Mouse (Mus musculus): Measurements from ENCODE around the gene Btg1. TPM values are rescaled to one million over a fixed set of nuclear protein-coding genes. Genes with fewer than 3 reads are reported as not detected.

The Btg1 gene
- total RNA-seq, 1 experiment from 2014 or later, result 610 TPM

- no peak for ATAC-seq (replicated peaks; ENCODE audit: insufficient number of reproducible peaks, low FRiP score, low TSS enrichment, poor library complexity, severe bottlenecking)
Observed at GRCm38 (mm10) chr10:96605856-96606255, 10.9 kb upstream of the Btg1 start.

- no peak for ATAC-seq (replicated peaks; ENCODE audit: insufficient number of reproducible peaks, low FRiP score, low TSS enrichment, poor library complexity, severe bottlenecking)
Observed at GRCm38 (mm10) chr10:96607617-96608185, 9.1 kb upstream of the Btg1 start.

- ATAC-seq (replicated peaks; ENCODE audit: insufficient number of reproducible peaks, low FRiP score, low TSS enrichment, poor library complexity, severe bottlenecking), result no peak
Observed at GRCm38 (mm10) chr10:96609356-96610345, 7.2 kb upstream of the Btg1 start.

- no peak for ATAC-seq (replicated peaks; ENCODE audit: insufficient number of reproducible peaks, low FRiP score, low TSS enrichment, poor library complexity, severe bottlenecking)
Observed at GRCm38 (mm10) chr10:96616001-96616708, 651 bp upstream of the Btg1 start.

GRCm38 (mm10) chr10:96617221-96617950, 580 bp downstream of the Btg1 start:
- ATAC-seq (replicated peaks; ENCODE audit: insufficient number of reproducible peaks, low FRiP score, low TSS enrichment, poor library complexity, severe bottlenecking), result no peak

GRCm38 (mm10) chr10:96617951-96618575, 1.3 kb downstream of the Btg1 start:
- peak; percentile 36 for ATAC-seq (replicated peaks; ENCODE audit: insufficient number of reproducible peaks, low FRiP score, low TSS enrichment, poor library complexity, severe bottlenecking)

- no peak for ATAC-seq (replicated peaks; ENCODE audit: insufficient number of reproducible peaks, low FRiP score, low TSS enrichment, poor library complexity, severe bottlenecking)
Observed at GRCm38 (mm10) chr10:96619951-96620889, 3.4 kb downstream of the Btg1 start.

GRCm38 (mm10) chr10:96620890-96621271, 4.1 kb downstream of the Btg1 start:
- no peak for ATAC-seq (replicated peaks; ENCODE audit: insufficient number of reproducible peaks, low FRiP score, low TSS enrichment, poor library complexity, severe bottlenecking)

- ATAC-seq (replicated peaks; ENCODE audit: insufficient number of reproducible peaks, low FRiP score, low TSS enrichment, poor library complexity, severe bottlenecking), result no peak
Observed at GRCm38 (mm10) chr10:96621361-96621945, 4.6 kb downstream of the Btg1 start.

- ATAC-seq (replicated peaks; ENCODE audit: insufficient number of reproducible peaks, low FRiP score, low TSS enrichment, poor library complexity, severe bottlenecking), result no peak
Observed at GRCm38 (mm10) chr10:96621980-96622645, 5.3 kb downstream of the Btg1 start.

- no peak for ATAC-seq (replicated peaks; ENCODE audit: insufficient number of reproducible peaks, low FRiP score, low TSS enrichment, poor library complexity, severe bottlenecking)
Observed at GRCm38 (mm10) chr10:96622761-96623632, 6.2 kb downstream of the Btg1 start.

GRCm38 (mm10) chr10:96623633-96624195, 6.9 kb downstream of the Btg1 start:
- no peak for ATAC-seq (replicated peaks; ENCODE audit: insufficient number of reproducible peaks, low FRiP score, low TSS enrichment, poor library complexity, severe bottlenecking)

- ATAC-seq (replicated peaks; ENCODE audit: insufficient number of reproducible peaks, low FRiP score, low TSS enrichment, poor library complexity, severe bottlenecking), result no peak
Observed at GRCm38 (mm10) chr10:96624406-96624805, 7.6 kb downstream of the Btg1 start.

GRCm38 (mm10) chr10:96625061-96625460, 8.3 kb downstream of the Btg1 start:
- no peak for ATAC-seq (replicated peaks; ENCODE audit: insufficient number of reproducible peaks, low FRiP score, low TSS enrichment, poor library complexity, severe bottlenecking)

- no peak for ATAC-seq (replicated peaks; ENCODE audit: insufficient number of reproducible peaks, low FRiP score, low TSS enrichment, poor library complexity, severe bottlenecking)
Observed at GRCm38 (mm10) chr10:96625682-96626081, 8.9 kb downstream of the Btg1 start.
